Mouse (Mus musculus): ENCODE results near the gene Duxbl3.
"Not testable (repeated sequence)": the region's sequence is repeated elsewhere in the genome, so short reads cannot be mapped to it uniquely, and the experiment has no call there.

Gene Duxbl3

GRCm38 (mm10) chr14:26257756-26258617 lies at the start of gene Duxbl3:
Gene Duxbl3 (plus strand): TSS chr14:26257962.
- not testable (repeated sequence) for DNase-seq (ENCODE audit: low read depth, low spot score)

GRCm38 (mm10) chr14:26216233-26217000 lies 41.3 kb upstream of the Duxbl3 start:
- DNase-seq (ENCODE audit: low read depth, low spot score) = not testable (repeated sequence)

- DNase-seq (ENCODE audit: low read depth, low spot score) = not testable (repeated sequence)
These were observed 20.6 kb upstream of the Duxbl3 start for GRCm38 (mm10) chr14:26237183-26237582.

GRCm38 (mm10) chr14:26258729-26259128 lies 967 bp downstream of the Duxbl3 start:
- DNase-seq (ENCODE audit: low read depth, low spot score) = not testable (repeated sequence)

- not testable (repeated sequence) for DNase-seq (ENCODE audit: low read depth, low spot score)
These were observed 29.0 kb downstream of the Duxbl3 start for GRCm38 (mm10) chr14:26286737-26287136.

GRCm38 (mm10) chr14:26293859-26294258 lies 36.1 kb downstream of the Duxbl3 start:
- DNase-seq (ENCODE audit: low read depth, low spot score) = no peak

- no peak for DNase-seq (ENCODE audit: low read depth, low spot score)
These were observed 39.3 kb downstream of the Duxbl3 start for GRCm38 (mm10) chr14:26297055-26297454.

GRCm38 (mm10) chr14:26297484-26297883 lies 39.7 kb downstream of the Duxbl3 start:
- no peak for DNase-seq (ENCODE audit: low read depth, low spot score)

- peak; percentile 72 for DNase-seq (ENCODE audit: low read depth, low spot score)
These were observed 45.3 kb downstream of the Duxbl3 start for GRCm38 (mm10) chr14:26303111-26303510.

GRCm38 (mm10) chr14:26306032-26306431 lies 48.3 kb downstream of the Duxbl3 start:
- peak; percentile 74 for DNase-seq (ENCODE audit: low read depth, low spot score)

GRCm38 (mm10) chr14:26308813-26309212 lies 51.1 kb downstream of the Duxbl3 start:
- DNase-seq (ENCODE audit: low read depth, low spot score) = no peak

GRCm38 (mm10) chr14:26309511-26309910 lies 51.7 kb downstream of the Duxbl3 start:
- no peak for DNase-seq (ENCODE audit: low read depth, low spot score)

GRCm38 (mm10) chr14:26316246-26316730 lies 58.5 kb downstream of the Duxbl3 start:
- no peak for DNase-seq (ENCODE audit: low read depth, low spot score)
